Mouse (Mus musculus) cortical plate, adult 2 months (tissue): Measurements from ENCODE around the gene 4931428L18Rik.

ENCODE experiments used
- CTCF ChIP-seq: fragments of 200-500 bp; IDR thresholded peaks from 2 replicates; pipeline ENCODE4 v1.5.1; 2011; ENCODE audit warnings: mild to moderate bottlenecking, control low read depth, low read length; ENCODE audit not compliant: insufficient read depth; ENCODE audit errors: extremely low read depth
- POLR2A ChIP-seq: fragments of 200-500 bp; IDR thresholded peaks from 2 replicates; pipeline ENCODE4 v1.6.1; 2011; ENCODE audit warnings: mild to moderate bottlenecking, low read length, control low read depth; ENCODE audit not compliant: insufficient read depth; ENCODE audit errors: extremely low read depth

DNA sequence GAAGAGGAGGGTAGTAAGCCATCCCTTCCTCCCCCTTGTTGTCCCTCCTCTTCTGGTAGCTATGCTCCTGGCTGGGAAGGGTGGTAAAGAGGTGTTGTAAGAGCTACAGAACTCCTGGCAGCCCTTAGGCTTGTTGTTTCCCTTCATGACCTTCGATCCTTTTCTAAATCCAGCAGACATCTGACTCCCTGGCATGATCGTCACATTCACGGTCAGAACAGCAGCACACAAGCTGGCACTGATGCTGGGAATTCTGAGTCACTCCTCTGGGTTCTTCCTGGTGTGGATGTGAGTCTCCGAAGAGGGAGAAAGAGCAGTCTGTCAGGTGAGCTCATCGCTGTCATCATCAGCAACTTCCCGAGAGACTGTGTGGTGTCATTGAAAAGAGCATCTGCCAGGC, 203.2 kb downstream of the 4931428L18Rik start:
- no peak for TF ChIP-seq POLR2A
- TF ChIP-seq CTCF: no peak
